Mouse (Mus musculus) left cerebral cortex, postnatal 36 days (tissue): ENCODE measurements around the gene Rtel1. TPM values are rescaled to one million over a fixed set of nuclear protein-coding genes. Genes with fewer than 3 reads are reported as not detected.

ENCODE experiments used
- DNase-seq, 2 experiments: peaks; one replicate each; pipeline ENCODE4 v3.0.0; 2021 to 2022; ENCODE audit warnings: low spot score in 2 of 2, mixed read lengths in 1 of 2
- intact Hi-C: fragments of 180-260 bp; cut with DNase I; formaldehyde crosslinking; loops from one replicate; pipeline ENCODE4 v1.15.1; 2025
- total RNA-seq, 2 experiments: library from RNA; stranded (reverse); gene quantifications; 2 replicates each; pipeline ENCODE4 v1.2.3; 2021

Rtel1 gene
- total RNA-seq: 10 to 100 TPM; 28.2 to 41.8 TPM

DNA sequence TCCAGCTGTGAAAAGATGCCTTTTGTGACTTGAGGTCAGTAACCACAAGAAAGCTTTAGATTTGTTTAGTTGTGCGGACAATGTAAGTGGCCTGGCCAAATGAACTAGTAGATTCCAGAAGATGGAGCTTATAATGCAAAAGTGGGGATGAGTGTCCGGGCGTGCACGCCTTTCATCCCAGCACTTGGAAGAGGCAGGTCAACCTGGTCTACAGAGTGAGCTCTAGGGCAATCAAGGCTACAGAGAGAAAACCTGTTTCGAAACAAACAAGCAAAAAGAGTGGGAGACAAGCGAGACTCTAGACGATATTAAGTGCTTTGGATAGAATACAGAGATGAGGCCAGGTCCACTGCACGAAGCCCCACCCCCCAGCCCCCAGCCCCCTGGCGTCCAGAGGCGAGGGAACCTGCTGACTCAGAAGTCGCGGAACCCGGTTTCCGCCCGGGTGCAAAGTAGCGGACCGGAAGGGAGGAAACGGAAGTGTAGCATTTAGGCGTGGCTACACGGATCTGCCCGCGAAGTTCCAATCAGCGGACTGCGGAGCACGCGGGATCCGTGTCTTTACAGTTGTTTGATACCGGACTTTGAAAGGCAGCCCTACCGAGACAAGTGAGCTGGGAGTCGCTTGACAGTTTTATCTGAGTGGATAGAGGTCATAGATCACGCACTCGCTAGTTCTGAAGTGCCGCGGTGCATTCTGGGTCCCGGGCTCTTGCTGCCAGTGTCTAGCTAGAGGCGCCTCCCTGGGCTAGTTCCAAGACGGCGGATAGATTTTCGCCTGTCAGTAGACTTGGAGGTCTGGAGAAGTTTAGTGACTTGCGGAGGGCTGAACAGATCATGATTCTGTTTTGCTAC, at the start of gene Rtel1:
Rtel1 (plus strand) TSS at position 492 of the 855 bp plus-strand sequence.
- peak; percentile 79 to 85 for DNase-seq
- intact Hi-C loops: no loop called here

DNA sequence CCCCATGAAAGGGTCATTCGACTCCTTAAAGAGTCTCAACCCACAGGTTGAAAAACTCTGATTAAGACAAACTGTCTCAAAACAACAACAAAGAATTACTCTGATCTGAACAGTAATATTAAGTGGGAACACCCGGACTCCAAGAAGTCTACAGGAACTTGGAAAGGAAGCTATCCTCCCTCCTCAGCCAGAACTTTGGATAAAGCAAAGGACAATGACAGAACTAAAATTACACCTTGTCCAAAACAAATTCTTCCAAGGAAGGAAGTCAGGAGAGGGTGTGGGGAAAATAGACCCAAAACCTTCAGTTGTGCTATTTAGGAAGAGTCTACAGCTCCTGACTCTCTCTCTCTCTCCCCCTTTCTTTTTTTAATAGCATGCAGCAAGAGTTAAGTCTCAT, 47.4 kb upstream of the Rtel1 start:
- DNase-seq: no peak
- intact Hi-C loops: no loop called here

GRCm38 (mm10) chr2:181273829-181274228, 45.7 kb upstream of the Rtel1 start:
- intact Hi-C loops: no loop called here
- DNase-seq: no peak

DNA sequence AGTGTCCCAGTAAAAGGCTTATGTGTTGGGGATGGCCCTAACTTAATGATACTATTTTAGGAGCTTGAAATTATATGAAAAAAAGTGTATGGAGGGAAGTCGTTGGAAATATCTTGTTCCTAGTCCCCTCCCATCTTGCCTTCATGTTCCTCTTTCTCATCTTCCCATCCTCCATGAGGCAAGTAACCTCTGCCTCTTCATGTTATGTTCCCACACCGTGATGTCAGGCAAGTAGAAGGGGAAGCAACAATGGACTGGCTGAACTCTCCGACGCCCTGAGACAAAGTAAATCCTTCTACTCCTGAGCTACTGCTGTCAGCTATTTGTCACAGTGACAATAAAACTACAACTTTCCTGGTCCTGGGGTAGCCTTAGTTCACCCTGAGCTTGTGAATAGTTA, 44.9 kb upstream of the Rtel1 start:
- no peak for DNase-seq
- intact Hi-C loops: no loop called here

DNA sequence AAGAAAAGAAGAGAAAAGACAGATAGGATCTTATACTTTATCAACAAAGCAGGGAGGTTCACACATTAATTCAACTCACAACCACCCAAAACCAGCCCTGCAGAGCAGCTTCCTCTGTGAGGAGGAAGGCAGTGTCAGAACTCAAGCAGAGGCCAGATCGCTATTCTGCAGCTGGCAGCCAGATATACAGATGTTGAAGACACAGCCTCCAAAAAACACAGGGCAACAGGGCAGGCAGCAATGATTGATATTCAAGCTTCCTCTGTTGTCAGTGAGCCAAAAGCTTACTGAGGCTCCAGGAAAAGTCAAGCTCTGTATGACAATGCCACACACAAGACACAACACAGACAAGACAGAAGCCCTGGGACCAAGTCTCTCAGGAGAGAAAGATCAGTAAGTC, 42.8 kb upstream of the Rtel1 start:
- intact Hi-C loops: no loop called here
- no peak for DNase-seq

GRCm38 (mm10) chr2:181277866-181278265, 41.7 kb upstream of the Rtel1 start:
- intact Hi-C loops: no loop called here
- no peak for DNase-seq

GRCm38 (mm10) chr2:181279968-181280367, 39.6 kb upstream of the Rtel1 start:
- intact Hi-C loops: no loop called here
- no peak for DNase-seq

DNA sequence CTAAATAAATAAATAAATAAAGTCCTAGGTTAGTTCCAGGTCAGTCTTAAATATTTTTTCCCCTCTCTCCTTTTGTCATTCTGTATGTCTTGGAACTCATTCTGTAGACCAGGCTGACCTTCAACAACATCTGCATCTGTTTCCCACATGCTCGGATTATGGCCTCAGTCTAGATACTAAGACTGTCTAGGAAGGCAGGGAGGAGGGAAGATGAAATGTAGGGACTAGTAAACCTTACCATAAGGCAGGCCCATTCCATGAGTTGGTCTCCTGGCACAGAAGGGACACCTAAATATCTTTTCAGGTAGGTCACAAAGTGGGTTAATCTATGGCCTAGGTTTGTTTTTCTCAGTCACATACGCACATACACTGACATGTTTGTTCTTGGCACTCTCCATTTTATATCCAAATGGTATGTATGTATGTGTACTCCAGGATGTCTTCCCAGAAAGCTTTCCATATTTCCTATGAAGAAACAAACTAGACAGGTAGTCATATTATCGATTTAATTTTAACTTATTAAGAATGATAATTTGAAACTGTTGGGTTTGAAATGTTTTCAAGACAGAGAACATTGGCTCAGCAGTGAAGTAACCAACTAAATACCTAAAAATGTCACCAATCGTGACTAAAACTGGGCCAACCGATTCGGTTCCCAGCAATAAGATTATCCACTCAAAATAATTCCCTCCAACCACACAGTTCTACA, 32.8 kb upstream of the Rtel1 start:
- DNase-seq: no peak
- intact Hi-C loops: loop anchor here (2.0 kb wide), 1 partner anchor 100 kb away; the partner anchor contains the start of gene Ppdpf

- DNase-seq: peak; percentile 80 to 87
- intact Hi-C loops: loop anchor here (2.0 kb wide), 1 partner anchor 101 kb away; the partner anchor contains the start of gene Ppdpf
Observed at GRCm38 (mm10) chr2:181287338-181287957, 32.1 kb upstream of the Rtel1 start.

- intact Hi-C loops: loop anchor here (2.0 kb wide), 1 partner anchor 101 kb away; the partner anchor contains the start of gene Ppdpf
- DNase-seq: peak; percentile 92
Observed at GRCm38 (mm10) chr2:181287958-181288350, 31.6 kb upstream of the Rtel1 start, which contains the start of gene Gmeb2. Gene Gmeb2 (minus strand): TSS chr2:181288035.

- DNase-seq: no peak
- intact Hi-C loops: no loop called here
Observed at GRCm38 (mm10) chr2:181288691-181289090, 30.8 kb upstream of the Rtel1 start.

DNA sequence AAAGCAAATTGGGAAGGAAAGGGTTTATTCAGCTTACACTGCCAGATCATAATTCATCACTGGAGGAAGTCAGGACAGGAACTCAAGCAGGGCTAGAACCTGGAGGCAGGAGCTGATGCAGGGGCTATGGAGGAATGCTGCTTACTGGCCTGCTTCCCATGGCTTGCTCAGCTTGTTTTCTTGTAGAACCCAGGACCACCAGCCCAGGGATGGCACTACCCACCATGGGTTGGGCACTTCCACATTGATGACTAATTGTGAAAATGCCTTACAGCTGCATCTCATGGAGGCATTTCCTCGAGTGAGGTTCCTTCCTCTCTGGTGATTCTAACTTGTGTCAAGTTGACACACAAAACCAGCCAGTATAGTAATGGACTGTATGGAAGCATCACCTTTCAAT, 28.6 kb upstream of the Rtel1 start:
- no peak for DNase-seq
- intact Hi-C loops: no loop called here

- intact Hi-C loops: no loop called here
- no peak for DNase-seq
Observed at GRCm38 (mm10) chr2:181302041-181302440, 17.5 kb upstream of the Rtel1 start.

DNA sequence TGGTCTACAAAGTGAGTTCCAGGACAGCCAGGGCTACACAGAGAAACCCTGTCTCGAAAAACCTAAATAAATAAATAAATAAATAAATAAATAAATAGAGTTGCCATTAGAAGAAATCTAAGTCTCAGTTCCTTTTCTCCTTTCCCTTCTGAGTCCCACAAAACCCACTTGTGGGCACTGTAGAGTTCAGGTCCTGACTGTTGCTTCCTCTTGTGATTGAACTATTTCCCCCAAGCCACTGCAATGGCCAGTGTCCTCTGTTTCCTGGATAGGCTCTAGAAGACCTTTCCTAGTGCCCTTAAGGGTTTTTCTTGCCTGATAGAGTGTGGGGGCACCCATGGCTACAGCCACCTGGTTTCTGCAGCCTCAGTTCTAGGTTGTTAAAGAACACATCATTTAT, 14.6 kb upstream of the Rtel1 start:
- DNase-seq: no peak
- intact Hi-C loops: no loop called here

GRCm38 (mm10) chr2:181307144-181307804, 12.3 kb upstream of the Rtel1 start:
- peak; percentile 65 to 67 for DNase-seq
- intact Hi-C loops: no loop called here

GRCm38 (mm10) chr2:181312435-181312834, 7.1 kb upstream of the Rtel1 start:
- intact Hi-C loops: loop anchor here (5.0 kb wide), 1 partner anchor 125 kb away; the partner anchor contains the start of gene Ppdpf
- no peak for DNase-seq

- intact Hi-C loops: loop anchor here (5.0 kb wide), 1 partner anchor 126 kb away; the partner anchor contains the start of gene Ppdpf
- no peak for DNase-seq
Observed at GRCm38 (mm10) chr2:181313006-181313343, 6.6 kb upstream of the Rtel1 start.

GRCm38 (mm10) chr2:181313344-181314079, 6.0 kb upstream of the Rtel1 start:
- DNase-seq: peak; percentile 35 to 49
- intact Hi-C loops: loop anchor here (5.0 kb wide), 1 partner anchor 126 kb away; the partner anchor contains the start of gene Ppdpf
